Mouse (Mus musculus): ENCODE measurements around the gene Serpinh1. TPM values are rescaled to one million over a fixed set of nuclear protein-coding genes. Genes with fewer than 3 reads are reported as not detected.
"Not testable (repeated sequence)": the region's sequence is repeated elsewhere in the genome, so short reads cannot be mapped to it uniquely, and the experiment has no call there.

Gene Serpinh1
- polyA plus RNA-seq, 1 experiment from 2014 or later, result 1,939 TPM

- Histone ChIP-seq H3K36me3 (0 out of 2 replicates have a peak, but pooled peaks cover 10% of the 10 kb centered on the region), H3K4me2 (replicated peaks) (no peak overlapping the region), H3K9ac (peak overlapping the region; percentile 31; the same call in 1 of the 2 replicates), H3K27me3 (peaks cover 11% of the 10 kb centered on the region), H3K27ac (no peak overlapping the region), H3K4me1 (peaks cover 48% of the 10 kb centered on the region), H3K9me3 (no peaks in the 10 kb centered on the region), H3K4me3 (no peak overlapping the region)
- ATAC-seq (ENCODE audit: low FRiP score, low read depth), result no peak
- WGBS, result 41% methylated on average over 5 of the region's 5 CpGs
Measured at GRCm38 (mm10) chr7:99386030-99386429, 33.0 kb upstream of the Serpinh1 start.

- H3K27ac ChIP-seq, result peak overlapping the region; percentile 67
- H3K27me3 ChIP-seq, result peaks cover 11% of the 10 kb centered on the region
- H3K36me3 ChIP-seq, result 0 out of 2 replicates have a peak, but pooled peaks cover 10% of the 10 kb centered on the region
- H3K4me3 ChIP-seq, result peak overlapping the region; percentile 65; the same call in 1 of the 2 replicates
- peaks cover 41% of the 10 kb centered on the region for H3K4me1 ChIP-seq
- ATAC-seq (ENCODE audit: low FRiP score, low read depth), result no peak
- 33% methylated on average over 4 of the region's 4 CpGs for WGBS
- no peak overlapping the region; the same call in 1 of the 2 replicates for H3K9ac ChIP-seq
- H3K4me2 ChIP-seq (replicated peaks), result peak overlapping the region; percentile 99
- no peaks in the 10 kb centered on the region for H3K9me3 ChIP-seq
Measured at GRCm38 (mm10) chr7:99384101-99384611, 31.1 kb upstream of the Serpinh1 start.

- Histone ChIP-seq H3K9me3 (no peaks in the 10 kb centered on the region), H3K27ac (peak overlapping the region; percentile 15; the same call in 1 of the 2 replicates), H3K36me3 (0 out of 2 replicates have a peak, but pooled peaks cover 6% of the 10 kb centered on the region), H3K4me2 (replicated peaks) (peak overlapping the region; percentile 99), H3K4me1 (peaks cover 41% of the 10 kb centered on the region), H3K9ac (0 out of 2 replicates have a peak overlapping the region, but pooled peaks have one; percentile 21), H3K4me3 (peak overlapping the region; percentile 65), H3K27me3 (peaks cover 11% of the 10 kb centered on the region)
- ATAC-seq (ENCODE audit: low FRiP score, low read depth), result no peak
- WGBS, result 55% methylated on average over 5 of the region's 5 CpGs
Measured at GRCm38 (mm10) chr7:99383246-99383645, 30.2 kb upstream of the Serpinh1 start.

- Histone ChIP-seq H3K4me2 (replicated peaks) (peak overlapping the region; percentile 99), H3K9ac (peak overlapping the region; percentile 80), H3K36me3 (0 out of 2 replicates have a peak, but pooled peaks cover 3% of the 10 kb centered on the region), H3K27me3 (peaks cover 11% of the 10 kb centered on the region), H3K27ac (no peak overlapping the region), H3K4me1 (peaks cover 41% of the 10 kb centered on the region), H3K4me3 (peak overlapping the region; percentile 65), H3K9me3 (no peaks in the 10 kb centered on the region)
- no peak for ATAC-seq (ENCODE audit: low FRiP score, low read depth)
- WGBS, result 13% methylated on average over 30 of the region's 30 CpGs
Measured at GRCm38 (mm10) chr7:99382088-99383000, 29.3 kb upstream of the Serpinh1 start.

GRCm38 (mm10) chr7:99381214-99382087 is 28.4 kb upstream of the Serpinh1 start, which contains the start of gene Gdpd5:
Gdpd5 (plus strand) TSS chr7:99381414.
- peaks cover 11% of the 10 kb centered on the region for H3K27me3 ChIP-seq
- no peaks in the 10 kb centered on the region for H3K9me3 ChIP-seq
- H3K9ac ChIP-seq, result peak within 1 kb of the TSS; percentile 80
- peak within 1 kb of the TSS; percentile 99 for H3K4me2 ChIP-seq (replicated peaks)
- WGBS, result under 1% methylated on average over 73 of the region's 73 CpGs
- H3K36me3 ChIP-seq, result no peaks in the 10 kb centered on the region
- H3K4me3 ChIP-seq, result peak within 1 kb of the TSS; percentile 65
- peaks cover 41% of the 10 kb centered on the region for H3K4me1 ChIP-seq
- peak within 1 kb of the TSS; percentile 96 for H3K27ac ChIP-seq
- peak; percentile 97 for ATAC-seq (ENCODE audit: low FRiP score, low read depth)

GRCm38 (mm10) chr7:99380491-99381213 is 27.6 kb upstream of the Serpinh1 start:
- peaks cover 11% of the 10 kb centered on the region for H3K27me3 ChIP-seq
- no peaks in the 10 kb centered on the region for H3K36me3 ChIP-seq
- WGBS, result 0% methylated on average over 24 of the region's 24 CpGs
- H3K4me1 ChIP-seq, result peaks cover 41% of the 10 kb centered on the region
- peak overlapping the region; percentile 96 for H3K27ac ChIP-seq
- ATAC-seq (ENCODE audit: low FRiP score, low read depth), result peak; percentile 76
- no peaks in the 10 kb centered on the region for H3K9me3 ChIP-seq
- H3K4me3 ChIP-seq, result peak overlapping the region; percentile 65
- peak overlapping the region; percentile 78 for H3K9ac ChIP-seq
- H3K4me2 ChIP-seq (replicated peaks), result peak overlapping the region; percentile 99

- Histone ChIP-seq H3K36me3 (no peaks in the 10 kb centered on the region), H3K4me3 (no peak overlapping the region), H3K4me1 (peaks cover 28% of the 10 kb centered on the region), H3K27me3 (peaks cover 11% of the 10 kb centered on the region), H3K27ac (no peak overlapping the region), H3K9ac (no peak overlapping the region), H3K4me2 (replicated peaks) (no peak overlapping the region), H3K9me3 (no peaks in the 10 kb centered on the region)
- no peak for ATAC-seq (ENCODE audit: low FRiP score, low read depth)
- 64% methylated on average over 8 of the region's 8 CpGs for WGBS
Measured at GRCm38 (mm10) chr7:99378870-99379269, 25.8 kb upstream of the Serpinh1 start.

GRCm38 (mm10) chr7:99375455-99375854 is 22.4 kb upstream of the Serpinh1 start:
- 4% methylated on average over 4 of the region's 4 CpGs for WGBS
- no peak overlapping the region for H3K4me2 ChIP-seq (replicated peaks)
- ATAC-seq (ENCODE audit: low FRiP score, low read depth), result no peak

GRCm38 (mm10) chr7:99374325-99374724 is 21.3 kb upstream of the Serpinh1 start:
- not testable (repeated sequence) for H3K4me2 ChIP-seq (replicated peaks); H3K9me3 ChIP-seq; ATAC-seq (ENCODE audit: low FRiP score, low read depth); H3K4me3 ChIP-seq; H3K27me3 ChIP-seq; H3K4me1 ChIP-seq; H3K27ac ChIP-seq; H3K36me3 ChIP-seq; H3K9ac ChIP-seq
- WGBS, result 65% methylated on average over 3 of the region's 3 CpGs

More at GRCm38 (mm10) chr7:99375455-99375854, 22.4 kb upstream of the Serpinh1 start:
- Histone ChIP-seq H3K27me3 (no peaks in the 10 kb centered on the region), H3K4me3 (no peak overlapping the region), H3K4me1 (peaks cover 6% of the 10 kb centered on the region; the same call in 1 of the 2 replicates), H3K9me3 (no peaks in the 10 kb centered on the region), H3K36me3 (no peaks in the 10 kb centered on the region), H3K27ac (no peak overlapping the region), H3K9ac (no peak overlapping the region)

GRCm38 (mm10) chr7:99366716-99367115 is 13.7 kb upstream of the Serpinh1 start:
- Histone ChIP-seq H3K36me3 (no peaks in the 10 kb centered on the region), H3K4me3 (no peak overlapping the region), H3K4me2 (replicated peaks) (no peak overlapping the region), H3K4me1 (peaks cover 9% of the 10 kb centered on the region), H3K27ac (no peak overlapping the region), H3K27me3 (no peaks in the 10 kb centered on the region), H3K9ac (no peak overlapping the region), H3K9me3 (no peaks in the 10 kb centered on the region)
- WGBS, result 47% methylated on average over 6 of the region's 6 CpGs
- ATAC-seq (ENCODE audit: low FRiP score, low read depth), result no peak

GRCm38 (mm10) chr7:99365069-99365468 is 12.0 kb upstream of the Serpinh1 start:
- 2% methylated on average over 5 of the region's 5 CpGs for WGBS
- Histone ChIP-seq H3K4me1 (peaks cover 20% of the 10 kb centered on the region), H3K27ac (0 out of 2 replicates have a peak overlapping the region, but pooled peaks have one; percentile 28), H3K9ac (no peak overlapping the region), H3K27me3 (no peaks in the 10 kb centered on the region), H3K9me3 (no peaks in the 10 kb centered on the region), H3K4me3 (no peak overlapping the region), H3K36me3 (no peaks in the 10 kb centered on the region), H3K4me2 (replicated peaks) (peak overlapping the region; percentile 14; the same call in 1 of the 2 replicates)
- ATAC-seq (ENCODE audit: low FRiP score, low read depth), result no peak
